Mouse (Mus musculus): ENCODE data around the gene Gm47283. TPM values are rescaled to one million over a fixed set of nuclear protein-coding genes. Genes with fewer than 3 reads are reported as not detected.
"Not testable (repeated sequence)": the region's sequence is repeated elsewhere in the genome, so short reads cannot be mapped to it uniquely, and the experiment has no call there.

Gm47283 gene
- total RNA-seq (2021): not detected

- DNase-seq (ENCODE audit: low spot score); intact Hi-C loops (cut with DNase I): not testable (repeated sequence)
These were observed at the start of gene Gm47283 for GRCm38 (mm10) chrY:90784438-90784837. Gene Gm47283 (plus strand): TSS chrY:90784738.

GRCm38 (mm10) chrY:90735181-90735895 is 49.2 kb upstream of the Gm47283 start:
- intact Hi-C loops (cut with DNase I): not testable (repeated sequence)

GRCm38 (mm10) chrY:90736217-90737000 is 48.1 kb upstream of the Gm47283 start:
- DNase-seq (ENCODE audit: low spot score); intact Hi-C loops (cut with DNase I): not testable (repeated sequence)

More at GRCm38 (mm10) chrY:90735181-90735895, 49.2 kb upstream of the Gm47283 start:
- DNase-seq (ENCODE audit: low spot score): not testable (repeated sequence)

GRCm38 (mm10) chrY:90737606-90738430 is 46.7 kb upstream of the Gm47283 start:
- intact Hi-C loops (cut with DNase I): no loop called here

GRCm38 (mm10) chrY:90738431-90738680 is 46.2 kb upstream of the Gm47283 start:
- no peak for DNase-seq (ENCODE audit: low spot score)
- intact Hi-C loops (cut with DNase I): no loop called here

More at GRCm38 (mm10) chrY:90737606-90738430, 46.7 kb upstream of the Gm47283 start:
- no peak for DNase-seq (ENCODE audit: low spot score)

- intact Hi-C loops (cut with DNase I): not testable (repeated sequence)
- peak; percentile 43 for DNase-seq (ENCODE audit: low spot score)
These were observed 45.6 kb upstream of the Gm47283 start for GRCm38 (mm10) chrY:90738841-90739530.

GRCm38 (mm10) chrY:90739531-90740012 is 45.0 kb upstream of the Gm47283 start:
- DNase-seq (ENCODE audit: low spot score); intact Hi-C loops (cut with DNase I): not testable (repeated sequence)

- intact Hi-C loops (cut with DNase I): no loop called here
- no peak for DNase-seq (ENCODE audit: low spot score)
These were observed 44.5 kb upstream of the Gm47283 start for GRCm38 (mm10) chrY:90740013-90740561.

GRCm38 (mm10) chrY:90741006-90741405 is 43.5 kb upstream of the Gm47283 start:
- DNase-seq (ENCODE audit: low spot score); intact Hi-C loops (cut with DNase I): not testable (repeated sequence)

GRCm38 (mm10) chrY:90741452-90742260 is 42.9 kb upstream of the Gm47283 start:
- intact Hi-C loops (cut with DNase I); DNase-seq (ENCODE audit: low spot score): not testable (repeated sequence)

- intact Hi-C loops (cut with DNase I); DNase-seq (ENCODE audit: low spot score): not testable (repeated sequence)
These were observed 42.1 kb upstream of the Gm47283 start for GRCm38 (mm10) chrY:90742261-90743052.

- DNase-seq (ENCODE audit: low spot score); intact Hi-C loops (cut with DNase I): not testable (repeated sequence)
These were observed 41.3 kb upstream of the Gm47283 start for GRCm38 (mm10) chrY:90743053-90743810.

- DNase-seq (ENCODE audit: low spot score): no peak
- intact Hi-C loops (cut with DNase I): no loop called here
These were observed 40.7 kb upstream of the Gm47283 start for GRCm38 (mm10) chrY:90743811-90744220.

- intact Hi-C loops (cut with DNase I): not testable (repeated sequence)
These were observed 40.1 kb upstream of the Gm47283 start for GRCm38 (mm10) chrY:90744381-90744981.

GRCm38 (mm10) chrY:90745256-90745655 is 39.3 kb upstream of the Gm47283 start:
- DNase-seq (ENCODE audit: low spot score); intact Hi-C loops (cut with DNase I): not testable (repeated sequence)

More at GRCm38 (mm10) chrY:90744381-90744981, 40.1 kb upstream of the Gm47283 start:
- DNase-seq (ENCODE audit: low spot score): peak; percentile 96

GRCm38 (mm10) chrY:90754721-90755120 is 29.8 kb upstream of the Gm47283 start, which contains the start of gene Gm21860:
Gene Gm21860 (minus strand): TSS chrY:90754821.
- not testable (repeated sequence) for DNase-seq (ENCODE audit: low spot score)

More at GRCm38 (mm10) chrY:90754721-90755120, 29.8 kb upstream of the Gm47283 start, which contains the start of gene Gm21860:
- intact Hi-C loops (cut with DNase I): not testable (repeated sequence)

All from heart, postnatal 25 days (tissue).